Mouse (Mus musculus): Measurements from ENCODE around the gene Tlk2. TPM values are rescaled to one million over a fixed set of nuclear protein-coding genes. Genes with fewer than 3 reads are reported as not detected.

Tlk2 gene
- polyA plus RNA-seq, 1 experiment, result 97.2 TPM

DNA sequence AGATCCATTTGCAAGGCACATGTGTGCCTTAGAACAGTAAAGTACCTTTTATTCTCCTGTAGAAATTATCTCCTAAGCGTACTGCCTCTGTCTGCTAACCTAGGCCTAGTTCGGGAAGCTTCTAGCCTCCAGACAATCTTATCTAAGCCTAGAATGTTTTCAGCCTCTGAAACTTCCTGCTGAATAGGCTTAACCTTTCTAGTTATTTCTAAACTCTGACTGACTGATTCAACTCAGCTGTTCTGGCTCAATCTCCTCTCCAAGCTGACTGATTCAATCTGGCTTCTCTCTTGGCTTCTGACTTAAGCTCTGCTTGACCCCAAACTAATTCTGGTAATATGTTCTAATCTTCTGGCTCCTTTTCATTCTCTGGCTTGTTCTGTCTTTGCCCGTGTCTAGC lies 29.3 kb upstream of the Tlk2 start:
- Histone ChIP-seq H3K27ac (ENCODE audit: insufficient read depth, low read length) (no peak overlapping the region), H3K4me3 (ENCODE audit: insufficient read depth, low read length) (no peak overlapping the region), H3K4me1 (ENCODE audit: control insufficient read depth, insufficient read depth, low read length) (0 out of 2 replicates have a peak, but pooled peaks cover 4% of the 10 kb centered on the region)
- TF ChIP-seq CTCF (IDR thresholded peaks at IDR 0.05; ENCODE audit: borderline replicate concordance, insufficient read depth, low read length), result no peak

DNA sequence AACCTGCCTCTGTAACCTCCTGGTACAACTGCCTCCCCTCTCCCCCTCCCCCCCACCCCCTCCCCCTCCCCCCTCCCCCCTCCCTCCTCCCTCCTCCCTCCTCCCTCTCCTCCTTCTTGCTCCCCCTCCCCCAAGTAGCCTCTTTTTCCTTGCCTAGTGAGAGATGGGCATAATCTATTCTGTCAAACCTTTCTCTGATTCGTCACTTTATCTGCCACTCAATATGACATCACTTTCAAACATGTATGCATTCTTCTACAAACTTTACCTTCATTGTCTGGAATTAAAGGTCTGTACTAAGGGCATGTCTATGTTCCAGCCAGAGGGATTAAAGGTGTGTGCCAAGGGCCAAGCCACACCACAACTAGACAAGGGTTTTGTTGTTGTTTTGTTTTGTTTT lies 28.8 kb upstream of the Tlk2 start:
- no peak overlapping the region for H3K4me3 ChIP-seq (ENCODE audit: insufficient read depth, low read length)
- no peak for TF ChIP-seq CTCF (IDR thresholded peaks at IDR 0.05; ENCODE audit: borderline replicate concordance, insufficient read depth, low read length)
- no peak for TF ChIP-seq POLR2A (IDR thresholded peaks at IDR 0.05; ENCODE audit: low read depth, low read length)
- no peak overlapping the region for H3K27ac ChIP-seq (ENCODE audit: insufficient read depth, low read length)
- H3K4me1 ChIP-seq (ENCODE audit: control insufficient read depth, insufficient read depth, low read length), result 0 out of 2 replicates have a peak, but pooled peaks cover 4% of the 10 kb centered on the region

DNA sequence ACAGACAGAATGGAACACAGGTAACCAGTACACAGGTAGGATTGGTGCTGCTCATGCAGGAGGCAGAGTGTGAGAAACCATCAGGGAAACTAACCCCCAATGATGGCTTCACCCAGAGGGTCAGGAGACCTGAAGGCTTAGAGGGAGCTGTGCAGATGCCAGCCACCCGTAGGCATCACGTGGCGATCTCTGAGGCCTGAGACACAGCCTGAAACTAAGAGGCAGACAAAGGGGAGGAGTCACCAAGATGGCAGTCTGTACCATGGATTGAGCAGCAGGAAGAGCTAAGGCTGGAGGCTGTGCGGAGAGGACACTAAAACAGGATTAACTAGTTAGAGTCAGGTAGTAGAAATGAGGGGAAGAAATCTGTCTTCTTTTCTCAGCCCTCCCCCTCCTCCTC lies 27.9 kb upstream of the Tlk2 start:
- H3K4me3 ChIP-seq (ENCODE audit: insufficient read depth, low read length), result no peak overlapping the region
- H3K27ac ChIP-seq (ENCODE audit: insufficient read depth, low read length), result no peak overlapping the region
- 0 out of 2 replicates have a peak, but pooled peaks cover 4% of the 10 kb centered on the region for H3K4me1 ChIP-seq (ENCODE audit: control insufficient read depth, insufficient read depth, low read length)
- TF ChIP-seq CTCF (IDR thresholded peaks at IDR 0.05; ENCODE audit: borderline replicate concordance, insufficient read depth, low read length) (no peak), POLR2A (IDR thresholded peaks at IDR 0.05; ENCODE audit: low read depth, low read length) (no peak)

DNA sequence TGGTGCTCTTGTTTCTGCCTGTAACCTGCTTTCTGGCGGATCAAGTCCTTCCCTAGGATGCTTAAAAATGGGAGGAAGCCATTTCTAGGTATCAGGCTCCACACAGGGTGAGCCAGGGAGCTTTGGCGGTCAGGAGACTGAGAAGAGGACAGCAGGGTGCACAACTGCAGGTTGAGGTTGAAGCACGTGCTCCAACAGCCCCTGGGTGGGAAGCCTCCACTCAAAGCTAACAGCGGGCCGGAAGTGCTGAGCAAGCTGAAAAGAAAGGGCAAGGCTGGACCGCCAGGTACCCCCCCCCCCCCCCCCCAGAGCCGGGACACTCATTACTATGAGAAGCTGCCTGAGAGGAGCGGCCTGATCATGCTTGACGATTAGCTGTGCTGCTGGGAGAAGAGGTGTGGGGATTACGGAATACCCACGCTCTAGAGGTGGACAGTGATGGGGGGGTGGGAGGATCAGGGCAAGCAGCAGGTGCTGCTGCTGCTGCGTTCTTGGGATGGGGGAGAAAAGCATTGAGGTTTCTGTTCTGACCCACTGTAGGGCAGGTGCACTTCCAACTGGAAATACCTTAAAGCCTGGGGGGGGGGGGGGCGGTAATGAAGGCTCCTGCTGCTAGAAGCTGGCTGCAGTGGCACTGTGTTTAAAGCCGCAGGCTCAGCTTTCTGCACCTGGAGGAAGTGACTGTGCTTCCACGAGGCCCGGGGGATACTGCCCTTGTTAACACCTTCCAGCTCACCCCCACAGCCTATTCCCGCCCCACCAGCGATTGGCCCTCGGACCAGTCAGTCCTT lies 27.2 kb upstream of the Tlk2 start:
- Histone ChIP-seq H3K27ac (ENCODE audit: insufficient read depth, low read length) (no peak overlapping the region), H3K4me3 (ENCODE audit: insufficient read depth, low read length) (no peak overlapping the region), H3K4me1 (ENCODE audit: control insufficient read depth, insufficient read depth, low read length) (0 out of 2 replicates have a peak, but pooled peaks cover 4% of the 10 kb centered on the region)
- TF ChIP-seq POLR2A (IDR thresholded peaks at IDR 0.05; ENCODE audit: low read depth, low read length) (no peak), CTCF (IDR thresholded peaks at IDR 0.05; ENCODE audit: borderline replicate concordance, insufficient read depth, low read length) (no peak)

DNA sequence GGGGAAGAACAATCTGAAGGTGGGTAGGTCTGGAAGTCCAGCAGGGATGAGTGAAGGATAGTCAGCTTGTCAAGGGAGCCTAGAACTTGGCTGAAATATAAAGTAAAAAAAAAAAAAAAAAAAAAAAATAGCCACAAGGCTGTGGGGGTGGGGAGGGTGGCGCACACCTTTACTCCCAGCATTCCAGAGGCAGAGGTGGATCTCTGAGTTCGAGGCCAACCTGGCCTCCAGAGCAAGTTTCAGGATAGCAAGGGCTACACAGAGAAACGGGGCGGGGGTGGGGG lies 26.6 kb upstream of the Tlk2 start:
- no peak for TF ChIP-seq CTCF (IDR thresholded peaks at IDR 0.05; ENCODE audit: borderline replicate concordance, insufficient read depth, low read length)
- no peak for TF ChIP-seq POLR2A (IDR thresholded peaks at IDR 0.05; ENCODE audit: low read depth, low read length)
- Histone ChIP-seq H3K27ac (ENCODE audit: insufficient read depth, low read length) (no peak overlapping the region), H3K4me1 (ENCODE audit: control insufficient read depth, insufficient read depth, low read length) (0 out of 2 replicates have a peak, but pooled peaks cover 4% of the 10 kb centered on the region), H3K4me3 (ENCODE audit: insufficient read depth, low read length) (no peak overlapping the region)

DNA sequence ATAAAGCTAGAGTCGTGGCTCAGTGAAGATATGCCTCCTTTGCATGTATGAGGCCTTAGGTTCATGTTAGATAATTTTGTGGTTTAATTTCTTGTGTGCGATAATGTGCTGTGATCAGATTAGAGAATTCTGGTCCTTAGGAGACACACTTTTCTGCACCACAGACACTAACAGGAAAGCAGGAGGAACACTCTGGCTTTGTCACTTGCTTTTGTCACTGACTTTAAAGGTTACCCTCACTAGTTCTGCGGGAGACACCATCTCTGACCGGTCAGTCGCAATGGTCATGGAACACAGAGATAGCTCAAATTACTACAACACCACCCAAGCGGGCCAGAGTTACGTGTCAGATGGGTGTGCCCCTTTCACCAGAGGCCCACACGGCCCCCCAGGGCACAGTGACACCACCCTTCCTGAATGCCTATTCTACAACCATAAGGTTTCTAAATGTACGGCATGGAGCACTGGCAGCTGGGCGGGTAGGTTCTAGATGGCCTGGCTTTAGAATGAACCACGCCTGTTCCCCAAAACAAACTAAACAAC lies 26.2 kb upstream of the Tlk2 start:
- TF ChIP-seq POLR2A (IDR thresholded peaks at IDR 0.05; ENCODE audit: low read depth, low read length) (no peak), CTCF (IDR thresholded peaks at IDR 0.05; ENCODE audit: borderline replicate concordance, insufficient read depth, low read length) (no peak)
- H3K4me3 ChIP-seq (ENCODE audit: insufficient read depth, low read length), result no peak overlapping the region
- H3K4me1 ChIP-seq (ENCODE audit: control insufficient read depth, insufficient read depth, low read length), result 0 out of 2 replicates have a peak, but pooled peaks cover 4% of the 10 kb centered on the region
- H3K27ac ChIP-seq (ENCODE audit: insufficient read depth, low read length), result no peak overlapping the region

DNA sequence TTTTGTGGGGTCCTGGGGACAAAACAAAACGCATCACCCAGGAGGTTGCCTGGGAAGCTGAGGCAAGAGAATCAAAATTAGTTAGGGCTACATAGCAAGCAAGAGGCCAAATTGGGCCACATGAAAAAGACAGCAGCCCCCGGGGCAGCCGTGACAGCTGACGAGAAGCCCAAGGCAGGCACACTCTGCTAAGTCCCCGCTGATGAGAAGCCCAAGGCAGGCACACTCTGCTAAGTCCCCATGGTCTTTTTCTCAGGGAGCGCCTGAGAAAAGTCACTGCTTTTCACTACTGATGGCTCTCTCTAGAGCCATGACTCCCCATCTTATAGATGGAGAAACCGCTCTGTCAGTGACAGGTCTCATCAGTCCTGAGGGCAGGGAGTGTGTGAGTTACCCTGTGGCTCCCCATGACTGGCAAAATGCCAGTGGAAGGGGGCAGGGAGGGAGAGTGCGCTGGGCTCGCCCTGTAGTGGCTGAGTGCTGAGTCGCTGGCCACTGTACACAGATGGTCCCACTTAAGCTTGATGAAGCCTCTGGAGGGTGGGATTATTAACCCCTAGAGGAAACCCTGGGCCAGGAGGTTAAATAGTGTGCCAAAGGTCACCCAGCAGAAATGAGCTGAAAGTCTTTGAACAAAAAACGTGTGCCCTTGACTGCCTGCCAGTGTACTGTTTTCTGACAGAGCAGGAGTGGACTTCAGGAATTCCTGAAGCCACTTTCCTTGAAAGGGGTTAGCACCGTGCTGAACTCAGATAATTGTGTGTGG lies 25.4 kb upstream of the Tlk2 start:
- Histone ChIP-seq H3K4me3 (ENCODE audit: insufficient read depth, low read length) (no peak overlapping the region), H3K4me1 (ENCODE audit: control insufficient read depth, insufficient read depth, low read length) (0 out of 2 replicates have a peak, but pooled peaks cover 4% of the 10 kb centered on the region), H3K27ac (ENCODE audit: insufficient read depth, low read length) (no peak overlapping the region)
- TF ChIP-seq CTCF (IDR thresholded peaks at IDR 0.05; ENCODE audit: borderline replicate concordance, insufficient read depth, low read length) (no peak), POLR2A (IDR thresholded peaks at IDR 0.05; ENCODE audit: low read depth, low read length) (no peak)

DNA sequence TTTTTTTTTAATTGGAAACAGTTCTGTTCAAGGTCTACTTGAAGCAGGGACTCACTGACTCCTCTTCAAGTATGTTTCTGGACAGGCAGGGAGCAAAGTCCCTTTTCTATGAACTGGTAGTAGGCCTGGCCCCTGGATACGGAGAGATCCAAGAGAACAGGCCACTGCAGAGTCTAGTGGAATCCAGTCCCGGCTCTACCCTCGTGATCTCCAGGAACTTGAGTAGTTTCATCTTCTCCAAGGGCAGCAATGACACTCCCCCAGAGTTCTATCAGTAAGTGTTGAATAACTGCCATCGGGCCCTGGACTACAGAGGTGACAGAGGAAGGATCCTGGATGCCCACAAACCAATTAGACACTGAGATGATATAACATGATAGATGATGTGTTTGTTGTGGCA lies 22.7 kb upstream of the Tlk2 start:
- Histone ChIP-seq H3K4me3 (ENCODE audit: insufficient read depth, low read length) (no peak overlapping the region), H3K4me1 (ENCODE audit: control insufficient read depth, insufficient read depth, low read length) (peaks cover 7% of the 10 kb centered on the region; the same call in 1 of the 2 replicates), H3K27ac (ENCODE audit: insufficient read depth, low read length) (no peak overlapping the region)
- TF ChIP-seq CTCF (IDR thresholded peaks at IDR 0.05; ENCODE audit: borderline replicate concordance, insufficient read depth, low read length) (no peak), POLR2A (IDR thresholded peaks at IDR 0.05; ENCODE audit: low read depth, low read length) (no peak)

DNA sequence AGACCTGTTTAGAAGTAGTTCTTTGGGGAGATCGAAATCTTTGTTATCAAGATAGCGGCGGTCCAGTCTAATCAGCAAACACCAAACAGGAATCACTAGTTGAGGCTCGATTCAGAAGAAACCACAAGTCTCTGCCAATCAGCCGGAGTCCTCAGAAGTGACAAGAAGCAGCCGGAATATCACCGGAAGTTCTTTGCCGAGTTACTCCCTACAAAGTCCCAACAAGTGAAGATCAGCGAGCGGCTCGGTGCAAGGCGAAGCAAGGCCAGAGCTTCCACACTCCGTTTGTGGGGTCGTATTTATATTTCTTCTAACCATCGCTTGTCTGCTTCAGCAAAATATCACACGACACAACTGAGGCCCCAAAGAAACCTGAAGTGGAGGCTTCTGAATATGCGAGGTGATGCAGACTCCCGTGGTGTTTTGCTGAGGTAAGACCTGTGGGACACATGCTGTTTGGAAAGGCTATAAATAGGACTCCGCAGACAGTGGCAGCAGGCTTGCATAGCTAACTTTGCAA lies 21.8 kb upstream of the Tlk2 start:
- TF ChIP-seq POLR2A (IDR thresholded peaks at IDR 0.05; ENCODE audit: low read depth, low read length) (no peak), CTCF (IDR thresholded peaks at IDR 0.05; ENCODE audit: borderline replicate concordance, insufficient read depth, low read length) (no peak)
- H3K4me1 ChIP-seq (ENCODE audit: control insufficient read depth, insufficient read depth, low read length), result peaks cover 7% of the 10 kb centered on the region; the same call in 1 of the 2 replicates
- no peak overlapping the region for H3K4me3 ChIP-seq (ENCODE audit: insufficient read depth, low read length)
- no peak overlapping the region for H3K27ac ChIP-seq (ENCODE audit: insufficient read depth, low read length)
